Mouse (Mus musculus): ENCODE results near the gene Kctd18.
"Not testable (repeated sequence)": the region's sequence is repeated elsewhere in the genome, so short reads cannot be mapped to it uniquely, and the experiment has no call there.

Gene Kctd18

DNA sequence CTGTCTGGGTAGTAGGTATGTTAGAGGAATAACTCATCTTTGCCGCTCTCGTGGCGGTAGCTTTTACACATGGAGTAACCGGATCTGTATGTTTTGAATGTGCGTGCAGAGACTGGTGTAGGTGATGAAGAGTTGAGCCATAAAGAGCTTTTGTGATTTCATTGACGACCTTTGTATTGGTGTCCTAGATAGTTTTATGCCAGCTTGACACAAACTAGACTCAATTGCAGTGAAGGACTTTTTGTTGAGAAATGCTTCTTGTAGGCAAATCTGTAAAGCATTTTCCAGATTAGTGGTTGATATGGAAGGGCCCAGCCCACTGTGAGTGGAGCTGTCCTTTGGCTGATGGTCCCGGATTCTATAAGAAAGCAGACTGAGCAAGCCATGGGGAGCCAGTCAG lies at the start of gene Kctd18:
TSS of gene Kctd18 (minus strand) at position 101 of the 400 bp plus-strand sequence.
- DNase-seq (ENCODE audit: extremely low read depth, insufficient read length, low spot score), result no peak

DNA sequence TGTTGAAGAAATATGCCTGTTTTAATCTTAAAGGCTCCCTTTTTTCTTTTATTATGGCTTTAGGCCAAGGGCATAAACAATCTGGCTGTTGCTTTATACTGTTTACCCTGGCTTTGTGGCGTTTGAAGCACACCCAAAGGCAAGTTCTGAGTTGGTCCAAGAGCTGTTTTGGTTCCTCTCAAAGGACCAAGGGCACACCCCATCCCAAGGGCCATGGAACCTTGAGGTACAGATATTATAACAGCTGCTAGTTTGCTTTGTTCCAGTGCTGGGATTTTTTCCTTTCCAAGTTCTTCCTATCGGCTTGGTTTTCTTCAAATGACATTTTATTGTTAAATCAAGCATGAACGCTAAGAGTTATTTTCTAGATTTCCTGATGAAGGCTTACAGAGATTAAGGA lies 46.9 kb upstream of the Kctd18 start:
- DNase-seq (ENCODE audit: extremely low read depth, insufficient read length, low spot score), result no peak

DNA sequence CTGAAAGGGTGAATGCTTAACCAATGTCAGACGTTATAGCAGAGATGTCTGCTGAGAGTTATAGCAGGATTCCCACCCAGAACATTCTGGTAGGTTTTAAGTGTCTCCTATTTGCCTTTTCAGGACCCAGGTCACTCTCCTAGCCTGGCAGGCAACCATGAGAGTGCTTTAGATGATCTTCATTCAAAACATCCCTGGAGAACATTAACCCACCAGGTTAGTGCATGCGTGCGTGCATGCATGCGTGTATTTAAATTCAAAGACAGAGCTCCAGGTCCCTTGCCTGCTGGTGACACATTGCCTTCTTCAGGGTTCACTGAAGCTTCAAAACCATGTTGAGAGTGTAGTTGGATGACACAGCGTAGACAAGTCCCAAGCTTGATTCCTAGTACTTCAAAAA lies 46.4 kb upstream of the Kctd18 start:
- no peak for DNase-seq (ENCODE audit: extremely low read depth, insufficient read length, low spot score)

GRCm38 (mm10) chr1:58062131-58062530 lies 43.4 kb upstream of the Kctd18 start:
- DNase-seq (ENCODE audit: extremely low read depth, insufficient read length, low spot score), result no peak

DNA sequence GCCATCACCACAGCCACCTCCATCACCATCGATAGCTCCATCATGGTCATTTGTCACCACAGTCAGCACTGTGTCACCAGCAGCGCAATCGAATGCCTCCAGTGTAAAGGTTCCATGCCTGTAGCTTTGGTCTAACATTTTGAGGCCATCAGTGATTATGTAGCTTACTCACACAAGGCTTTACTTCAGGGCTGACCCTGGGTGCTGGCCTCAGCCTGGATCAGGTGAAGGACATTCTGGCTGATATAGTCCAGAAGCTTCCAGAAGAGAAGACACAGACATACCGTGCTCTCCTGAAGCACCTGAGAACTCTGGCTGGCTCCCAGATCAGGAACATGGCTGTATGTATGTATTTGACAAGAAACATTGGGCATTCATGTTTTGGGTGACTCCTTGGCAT lies 40.1 kb upstream of the Kctd18 start:
- no peak for DNase-seq (ENCODE audit: extremely low read depth, insufficient read length, low spot score)

- DNase-seq (ENCODE audit: extremely low read depth, insufficient read length, low spot score), result no peak
These were observed 38.2 kb upstream of the Kctd18 start for GRCm38 (mm10) chr1:58056939-58057338.

- DNase-seq (ENCODE audit: extremely low read depth, insufficient read length, low spot score), result no peak
These were observed 37.5 kb upstream of the Kctd18 start for GRCm38 (mm10) chr1:58056074-58056807.

- no peak for DNase-seq (ENCODE audit: extremely low read depth, insufficient read length, low spot score)
These were observed 36.8 kb upstream of the Kctd18 start for GRCm38 (mm10) chr1:58055598-58055997.

GRCm38 (mm10) chr1:58049126-58049525 lies 30.4 kb upstream of the Kctd18 start:
- DNase-seq (ENCODE audit: extremely low read depth, insufficient read length, low spot score), result no peak

- no peak for DNase-seq (ENCODE audit: extremely low read depth, insufficient read length, low spot score)
These were observed 28.1 kb upstream of the Kctd18 start for GRCm38 (mm10) chr1:58046721-58047290.

DNA sequence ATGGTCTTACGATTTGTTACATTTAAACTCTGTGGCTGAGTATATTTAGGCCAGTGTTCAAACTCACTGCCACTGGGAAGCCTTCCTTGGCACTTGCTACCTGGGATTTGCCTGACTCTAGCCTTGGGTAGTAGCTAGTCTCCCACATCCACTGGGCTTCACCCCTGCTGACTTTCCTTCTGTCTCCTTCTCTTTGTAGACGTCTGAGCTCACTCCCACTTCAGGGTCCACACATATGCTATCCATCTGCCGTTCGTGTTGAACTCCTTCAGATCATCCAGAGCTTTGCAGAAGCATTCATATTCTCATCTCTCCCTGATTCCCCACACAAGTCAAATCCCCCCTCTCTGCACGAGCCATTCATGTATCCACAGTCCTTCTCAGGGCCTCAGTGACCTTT lies 26.8 kb upstream of the Kctd18 start:
- no peak for DNase-seq (ENCODE audit: extremely low read depth, insufficient read length, low spot score)

DNA sequence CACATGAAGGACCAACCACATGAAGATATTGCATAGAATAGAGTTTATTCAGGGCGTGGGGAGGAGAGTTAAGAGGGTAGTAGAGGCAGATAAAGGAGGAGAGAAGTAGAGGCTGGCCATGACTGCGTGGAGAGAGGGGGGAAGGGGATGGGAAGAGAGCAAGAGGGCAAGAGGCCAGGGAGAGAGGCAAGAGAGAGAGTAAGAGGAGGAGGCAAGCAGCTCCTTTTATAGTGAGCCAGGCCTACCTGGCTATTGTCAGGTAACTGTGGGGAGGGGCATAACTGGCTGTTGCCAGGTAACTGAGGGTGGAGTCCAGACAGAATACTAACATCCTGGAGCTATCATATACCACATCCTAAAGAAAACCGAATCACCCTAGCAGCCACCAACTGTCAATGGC lies 26.3 kb upstream of the Kctd18 start:
- DNase-seq (ENCODE audit: extremely low read depth, insufficient read length, low spot score), result no peak

GRCm38 (mm10) chr1:58037306-58037705 lies 18.6 kb upstream of the Kctd18 start:
- not testable (repeated sequence) for DNase-seq (ENCODE audit: extremely low read depth, insufficient read length, low spot score)

GRCm38 (mm10) chr1:58031160-58031769 lies 12.5 kb upstream of the Kctd18 start:
- DNase-seq (ENCODE audit: extremely low read depth, insufficient read length, low spot score), result peak; percentile 57

GRCm38 (mm10) chr1:58030156-58030871 lies 11.6 kb upstream of the Kctd18 start:
- DNase-seq (ENCODE audit: extremely low read depth, insufficient read length, low spot score), result peak; percentile 71

- DNase-seq (ENCODE audit: extremely low read depth, insufficient read length, low spot score), result peak; percentile 87
These were observed 10.9 kb upstream of the Kctd18 start, which contains the start of gene Aox1 for GRCm38 (mm10) chr1:58029636-58030117. Aox1 (plus strand) TSS chr1:58029931.

DNA sequence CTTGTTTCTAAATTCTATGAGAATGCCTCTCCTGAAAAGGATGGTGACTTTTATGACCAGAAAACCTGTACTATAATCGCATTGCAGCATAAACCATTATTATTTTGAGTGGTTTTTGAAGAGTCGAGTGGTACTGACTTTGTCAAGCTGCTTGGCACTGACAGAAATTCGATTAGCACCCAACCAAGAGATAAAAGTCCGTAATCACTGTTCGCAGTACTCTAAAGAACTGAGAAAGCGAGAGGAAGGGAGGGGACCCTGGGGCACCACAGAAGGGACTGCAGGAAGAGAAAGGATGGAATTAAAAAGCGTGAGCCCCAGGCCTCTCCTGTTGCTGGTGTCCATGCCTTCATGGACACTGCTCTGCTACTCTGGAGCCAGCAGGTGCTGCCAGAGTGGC lies 9.0 kb upstream of the Kctd18 start:
- no peak for DNase-seq (ENCODE audit: extremely low read depth, insufficient read length, low spot score)

DNA sequence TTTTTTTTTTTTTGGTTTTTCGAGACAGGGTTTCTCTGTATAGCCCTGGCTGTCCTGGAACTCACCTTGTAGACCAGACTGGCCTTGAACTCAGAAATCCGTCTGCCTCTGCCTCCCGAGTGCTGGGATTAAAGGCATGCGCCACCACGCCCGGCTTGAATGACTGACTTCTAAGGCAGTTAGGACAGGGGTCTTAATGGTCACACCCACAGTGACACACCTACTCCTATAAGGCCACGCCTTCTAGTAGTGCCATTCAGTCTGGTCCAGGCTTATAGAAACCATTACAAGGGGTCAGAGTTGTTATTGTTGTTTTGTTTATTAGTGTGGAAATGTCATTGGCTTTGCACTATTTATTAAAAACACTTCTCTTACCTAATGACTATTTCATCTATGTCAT lies 12.4 kb downstream of the Kctd18 start:
- DNase-seq (ENCODE audit: extremely low read depth, insufficient read length, low spot score), result not testable (repeated sequence)

- no peak for DNase-seq (ENCODE audit: extremely low read depth, insufficient read length, low spot score)
These were observed 20.6 kb downstream of the Kctd18 start for GRCm38 (mm10) chr1:57998146-57998545.

GRCm38 (mm10) chr1:57996133-57996615 lies 22.6 kb downstream of the Kctd18 start:
- DNase-seq (ENCODE audit: extremely low read depth, insufficient read length, low spot score), result no peak

All from 3134 (cell line).